Mouse (Mus musculus): ENCODE measurements around the gene Gm28038. TPM values are rescaled to one million over a fixed set of nuclear protein-coding genes. Genes with fewer than 3 reads are reported as not detected.

The Gm28038 gene
- polyA plus RNA-seq, 1 experiment: not detected

- no peak for TF ChIP-seq POLR2A (IDR thresholded peaks at IDR 0.05; ENCODE audit: borderline replicate concordance, extremely low read depth, insufficient read depth, insufficient read length, poor library complexity, severe bottlenecking)
- TF ChIP-seq CTCF (IDR thresholded peaks at IDR 0.05; ENCODE audit: borderline replicate concordance, extremely low read depth, insufficient read depth, insufficient read length): no peak
- DNase-seq (ENCODE audit: low read depth): no peak
Observed at GRCm38 (mm10) chr2:30258600-30258999, 22.2 kb upstream of the Gm28038 start.

- no peak for TF ChIP-seq POLR2A (IDR thresholded peaks at IDR 0.05; ENCODE audit: borderline replicate concordance, extremely low read depth, insufficient read depth, insufficient read length, poor library complexity, severe bottlenecking)
- no peak for TF ChIP-seq CTCF (IDR thresholded peaks at IDR 0.05; ENCODE audit: borderline replicate concordance, extremely low read depth, insufficient read depth, insufficient read length)
- no peak for DNase-seq (ENCODE audit: low read depth)
Observed at GRCm38 (mm10) chr2:30259131-30260064, 21.4 kb upstream of the Gm28038 start.

GRCm38 (mm10) chr2:30261064-30261736, 19.6 kb upstream of the Gm28038 start:
- no peak for DNase-seq (ENCODE audit: low read depth)
- no peak for TF ChIP-seq POLR2A (IDR thresholded peaks at IDR 0.05; ENCODE audit: borderline replicate concordance, extremely low read depth, insufficient read depth, insufficient read length, poor library complexity, severe bottlenecking)
- no peak for TF ChIP-seq CTCF (IDR thresholded peaks at IDR 0.05; ENCODE audit: borderline replicate concordance, extremely low read depth, insufficient read depth, insufficient read length)

- DNase-seq (ENCODE audit: low read depth): no peak
- TF ChIP-seq CTCF (IDR thresholded peaks at IDR 0.05; ENCODE audit: borderline replicate concordance, extremely low read depth, insufficient read depth, insufficient read length): no peak
- no peak for TF ChIP-seq POLR2A (IDR thresholded peaks at IDR 0.05; ENCODE audit: borderline replicate concordance, extremely low read depth, insufficient read depth, insufficient read length, poor library complexity, severe bottlenecking)
Observed at GRCm38 (mm10) chr2:30261921-30262839, 18.7 kb upstream of the Gm28038 start.

- TF ChIP-seq POLR2A (IDR thresholded peaks at IDR 0.05; ENCODE audit: borderline replicate concordance, extremely low read depth, insufficient read depth, insufficient read length, poor library complexity, severe bottlenecking) (no peak), CTCF (IDR thresholded peaks at IDR 0.05; ENCODE audit: borderline replicate concordance, extremely low read depth, insufficient read depth, insufficient read length) (no peak)
- peak; percentile 94 for DNase-seq (ENCODE audit: low read depth)
Observed at GRCm38 (mm10) chr2:30262840-30263441, 17.9 kb upstream of the Gm28038 start.

GRCm38 (mm10) chr2:30263811-30264210, 17.0 kb upstream of the Gm28038 start:
- TF ChIP-seq POLR2A (IDR thresholded peaks at IDR 0.05; ENCODE audit: borderline replicate concordance, extremely low read depth, insufficient read depth, insufficient read length, poor library complexity, severe bottlenecking) (no peak), CTCF (IDR thresholded peaks at IDR 0.05; ENCODE audit: borderline replicate concordance, extremely low read depth, insufficient read depth, insufficient read length) (no peak)
- no peak for DNase-seq (ENCODE audit: low read depth)

GRCm38 (mm10) chr2:30264671-30265519, 15.9 kb upstream of the Gm28038 start:
- DNase-seq (ENCODE audit: low read depth): peak; percentile 17
- TF ChIP-seq POLR2A (IDR thresholded peaks at IDR 0.05; ENCODE audit: borderline replicate concordance, extremely low read depth, insufficient read depth, insufficient read length, poor library complexity, severe bottlenecking) (no peak), CTCF (IDR thresholded peaks at IDR 0.05; ENCODE audit: borderline replicate concordance, extremely low read depth, insufficient read depth, insufficient read length) (no peak)

GRCm38 (mm10) chr2:30265767-30266253, 15.0 kb upstream of the Gm28038 start, which contains the start of gene Phyhd1:
TSS of gene Phyhd1 (plus strand) at chr2:30266203.
- TF ChIP-seq CTCF (IDR thresholded peaks at IDR 0.05; ENCODE audit: borderline replicate concordance, extremely low read depth, insufficient read depth, insufficient read length): no peak
- TF ChIP-seq POLR2A (IDR thresholded peaks at IDR 0.05; ENCODE audit: borderline replicate concordance, extremely low read depth, insufficient read depth, insufficient read length, poor library complexity, severe bottlenecking): no peak
- DNase-seq (ENCODE audit: low read depth): peak; percentile 64

- DNase-seq (ENCODE audit: low read depth): peak; percentile 71
- no peak for TF ChIP-seq CTCF (IDR thresholded peaks at IDR 0.05; ENCODE audit: borderline replicate concordance, extremely low read depth, insufficient read depth, insufficient read length)
- no peak for TF ChIP-seq POLR2A (IDR thresholded peaks at IDR 0.05; ENCODE audit: borderline replicate concordance, extremely low read depth, insufficient read depth, insufficient read length, poor library complexity, severe bottlenecking)
Observed at GRCm38 (mm10) chr2:30266392-30266941, 14.4 kb upstream of the Gm28038 start.
